Mouse (Mus musculus): Measurements from ENCODE around the gene Krtcap2. TPM values are rescaled to one million over a fixed set of nuclear protein-coding genes. Genes with fewer than 3 reads are reported as not detected.

Gene Krtcap2
- polyA plus RNA-seq, 1 experiment from 2014 or later: 321 TPM

DNA sequence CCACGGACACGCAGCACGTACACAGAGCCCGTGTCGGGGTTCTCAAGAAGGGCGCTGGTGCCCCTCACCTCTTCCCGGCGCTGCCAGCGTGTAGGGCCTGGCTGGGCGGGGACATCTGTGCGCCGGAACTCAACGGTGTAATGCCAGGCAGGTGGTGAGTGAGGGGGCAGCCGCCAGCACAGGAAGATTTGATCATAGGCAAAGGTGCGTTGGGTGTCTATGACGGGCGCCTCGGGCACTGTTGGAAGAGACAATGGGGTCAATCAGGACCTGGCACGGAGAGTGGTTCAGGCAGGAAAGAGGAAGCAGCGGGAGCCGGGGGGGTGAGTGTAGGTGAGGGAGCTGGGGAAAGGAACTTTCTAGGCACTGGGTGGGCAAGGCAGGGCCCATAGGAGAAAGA lies 8.1 kb upstream of the Krtcap2 start:
- H3K4me3 ChIP-seq (ENCODE audit: low read length): no peak overlapping the region
- ATAC-seq (ENCODE audit: low FRiP score, low TSS enrichment): no peak
- WGBS: 89% methylated on average over 21 of the region's 21 CpGs
- H3K27me3 ChIP-seq (ENCODE audit: control insufficient read depth, insufficient read depth, low read length): no peaks in the 10 kb centered on the region
- H3K9ac ChIP-seq (ENCODE audit: low read depth, low read length): no peak overlapping the region
- no peaks in the 10 kb centered on the region for H3K9me3 ChIP-seq (ENCODE audit: control insufficient read depth, low read length)
- no peak overlapping the region for H3K4me2 ChIP-seq (replicated peaks; ENCODE audit: low read depth, low read length)
- H3K4me1 ChIP-seq (ENCODE audit: control insufficient read depth, insufficient read depth, low read length): 0 out of 2 replicates have a peak, but pooled peaks cover 3% of the 10 kb centered on the region
- no peak overlapping the region for H3K27ac ChIP-seq (ENCODE audit: low read depth, low read length)
- H3K36me3 ChIP-seq (ENCODE audit: control insufficient read depth, insufficient read depth, low read length): no peaks in the 10 kb centered on the region; the same call in 1 of the 2 replicates

- Histone ChIP-seq H3K4me2 (replicated peaks; ENCODE audit: low read depth, low read length) (no peak overlapping the region), H3K9ac (ENCODE audit: low read depth, low read length) (no peak overlapping the region), H3K27ac (ENCODE audit: low read depth, low read length) (no peak overlapping the region), H3K27me3 (ENCODE audit: control insufficient read depth, insufficient read depth, low read length) (no peaks in the 10 kb centered on the region), H3K9me3 (ENCODE audit: control insufficient read depth, low read length) (no peaks in the 10 kb centered on the region), H3K4me3 (ENCODE audit: low read length) (no peak overlapping the region), H3K4me1 (ENCODE audit: control insufficient read depth, insufficient read depth, low read length) (0 out of 2 replicates have a peak, but pooled peaks cover 3% of the 10 kb centered on the region), H3K36me3 (ENCODE audit: control insufficient read depth, insufficient read depth, low read length) (no peaks in the 10 kb centered on the region; the same call in 1 of the 2 replicates)
- 42% methylated on average over 8 of the region's 12 CpGs for WGBS
- no peak for ATAC-seq (ENCODE audit: low FRiP score, low TSS enrichment)
Observed at GRCm38 (mm10) chr3:89238494-89238893, 7.3 kb upstream of the Krtcap2 start.

GRCm38 (mm10) chr3:89242331-89242895 lies 3.4 kb upstream of the Krtcap2 start:
- Histone ChIP-seq H3K27ac (ENCODE audit: low read depth, low read length) (no peak overlapping the region), H3K4me3 (ENCODE audit: low read length) (no peak overlapping the region), H3K4me2 (replicated peaks; ENCODE audit: low read depth, low read length) (no peak overlapping the region), H3K9ac (ENCODE audit: low read depth, low read length) (no peak overlapping the region), H3K36me3 (ENCODE audit: control insufficient read depth, insufficient read depth, low read length) (no peaks in the 10 kb centered on the region; the same call in 1 of the 2 replicates), H3K4me1 (ENCODE audit: control insufficient read depth, insufficient read depth, low read length) (peaks cover 25% of the 10 kb centered on the region), H3K27me3 (ENCODE audit: control insufficient read depth, insufficient read depth, low read length) (no peaks in the 10 kb centered on the region), H3K9me3 (ENCODE audit: control insufficient read depth, low read length) (no peaks in the 10 kb centered on the region)
- ATAC-seq (ENCODE audit: low FRiP score, low TSS enrichment): no peak
- 76% methylated on average over 9 of the region's 9 CpGs for WGBS

DNA sequence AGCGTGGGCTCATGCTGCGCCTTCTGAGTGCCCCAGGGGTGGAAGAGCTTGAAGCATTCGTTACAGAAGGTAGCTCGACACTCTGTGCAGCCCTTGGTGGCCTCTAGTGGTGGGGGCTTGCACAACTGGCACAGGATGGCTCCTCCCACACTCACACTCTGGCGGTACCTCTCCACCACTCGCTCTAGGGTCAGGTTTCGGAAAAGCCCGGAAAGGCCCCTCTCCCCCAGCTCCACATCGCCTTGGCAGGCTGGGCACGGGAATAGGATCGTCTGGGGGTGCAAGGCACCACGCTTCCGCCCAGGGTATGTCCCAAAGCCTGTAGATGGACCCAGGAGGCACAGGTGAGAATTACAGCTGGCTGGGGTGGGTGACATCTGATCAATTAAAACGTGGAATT lies 2.2 kb upstream of the Krtcap2 start:
- H3K9ac ChIP-seq (ENCODE audit: low read depth, low read length): no peak overlapping the region
- no peaks in the 10 kb centered on the region for H3K27me3 ChIP-seq (ENCODE audit: control insufficient read depth, insufficient read depth, low read length)
- 9% methylated on average over 14 of the region's 14 CpGs for WGBS
- no peak overlapping the region for H3K27ac ChIP-seq (ENCODE audit: low read depth, low read length)
- peaks cover 5% of the 10 kb centered on the region for H3K36me3 ChIP-seq (ENCODE audit: control insufficient read depth, insufficient read depth, low read length)
- H3K4me2 ChIP-seq (replicated peaks; ENCODE audit: low read depth, low read length): peak overlapping the region; percentile 80
- peak overlapping the region; percentile 75; the same call in 1 of the 2 replicates for H3K4me3 ChIP-seq (ENCODE audit: low read length)
- peaks cover 30% of the 10 kb centered on the region for H3K4me1 ChIP-seq (ENCODE audit: control insufficient read depth, insufficient read depth, low read length)
- ATAC-seq (ENCODE audit: low FRiP score, low TSS enrichment): peak; percentile 53
- no peaks in the 10 kb centered on the region for H3K9me3 ChIP-seq (ENCODE audit: control insufficient read depth, low read length)

DNA sequence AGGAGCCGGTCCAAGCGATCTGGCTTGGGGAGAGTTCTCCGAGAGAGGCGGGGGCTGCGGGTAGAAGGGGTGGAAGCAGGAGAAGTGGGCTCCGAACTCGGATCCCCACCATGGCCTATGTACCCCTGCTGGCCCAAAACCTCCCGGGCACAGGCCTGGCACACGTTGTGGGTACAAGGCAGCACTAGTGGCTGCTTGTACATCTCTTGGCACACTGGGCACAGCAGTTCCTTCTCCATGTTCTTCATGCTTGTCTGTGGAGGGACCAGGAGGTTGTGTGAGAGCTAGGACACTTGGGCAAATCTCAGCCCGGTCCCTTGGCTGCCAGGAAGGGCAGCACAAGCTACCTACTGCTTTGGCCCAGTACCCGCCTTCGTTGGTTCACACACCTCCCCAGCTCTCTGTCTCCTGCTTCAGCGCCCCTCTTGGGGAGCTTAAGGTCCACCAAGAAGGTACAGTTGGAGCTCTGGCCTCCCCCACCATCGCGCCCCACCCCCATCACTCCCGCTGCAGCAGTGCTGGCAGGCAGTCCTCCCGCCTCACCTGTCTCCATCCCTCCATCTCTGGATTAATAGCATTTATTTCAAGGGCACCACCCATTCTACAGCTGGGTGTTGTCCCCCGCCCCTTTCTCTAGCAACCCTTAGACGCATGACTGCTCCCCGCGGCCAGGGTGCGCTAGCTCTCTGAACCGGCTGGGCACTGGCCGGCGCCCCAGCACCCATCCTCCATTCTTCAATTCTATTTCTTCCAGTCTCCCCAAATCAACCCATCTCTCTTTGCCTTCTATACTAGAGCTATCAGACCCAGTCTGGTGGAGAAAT lies 1.4 kb upstream of the Krtcap2 start:
- H3K4me1 ChIP-seq (ENCODE audit: control insufficient read depth, insufficient read depth, low read length): peaks cover 29% of the 10 kb centered on the region
- peak overlapping the region; percentile 55; the same call in 1 of the 2 replicates for H3K27ac ChIP-seq (ENCODE audit: low read depth, low read length)
- H3K4me3 ChIP-seq (ENCODE audit: low read length): peak overlapping the region; percentile 75
- H3K9ac ChIP-seq (ENCODE audit: low read depth, low read length): peak overlapping the region; percentile 42; the same call in 1 of the 2 replicates
- H3K36me3 ChIP-seq (ENCODE audit: control insufficient read depth, insufficient read depth, low read length): peaks cover 9% of the 10 kb centered on the region
- no peaks in the 10 kb centered on the region for H3K27me3 ChIP-seq (ENCODE audit: control insufficient read depth, insufficient read depth, low read length)
- WGBS: 9% methylated on average over 25 of the region's 25 CpGs
- ATAC-seq (ENCODE audit: low FRiP score, low TSS enrichment): peak; percentile 8; the same call in 1 of the 2 replicates
- no peaks in the 10 kb centered on the region for H3K9me3 ChIP-seq (ENCODE audit: control insufficient read depth, low read length)
- peak overlapping the region; percentile 80 for H3K4me2 ChIP-seq (replicated peaks; ENCODE audit: low read depth, low read length)

- Histone ChIP-seq H3K36me3 (ENCODE audit: control insufficient read depth, insufficient read depth, low read length) (peaks cover 13% of the 10 kb centered on the region), H3K4me3 (ENCODE audit: low read length) (peak overlapping the region; percentile 75), H3K27me3 (ENCODE audit: control insufficient read depth, insufficient read depth, low read length) (no peaks in the 10 kb centered on the region), H3K4me1 (ENCODE audit: control insufficient read depth, insufficient read depth, low read length) (peaks cover 29% of the 10 kb centered on the region), H3K4me2 (replicated peaks; ENCODE audit: low read depth, low read length) (peak overlapping the region; percentile 80), H3K27ac (ENCODE audit: low read depth, low read length) (peak overlapping the region; percentile 55; the same call in 1 of the 2 replicates), H3K9me3 (ENCODE audit: control insufficient read depth, low read length) (no peaks in the 10 kb centered on the region), H3K9ac (ENCODE audit: low read depth, low read length) (peak overlapping the region; percentile 42)
- ATAC-seq (ENCODE audit: low FRiP score, low TSS enrichment): peak; percentile 19; the same call in 1 of the 2 replicates
- 2% methylated on average over 19 of the region's 26 CpGs for WGBS
Observed at GRCm38 (mm10) chr3:89244982-89245687, 631 bp upstream of the Krtcap2 start.

GRCm38 (mm10) chr3:89246261-89247100 lies 715 bp downstream of the Krtcap2 start, which contains the start of gene Trim46:
Gene Trim46, minus strand, starts transcription at chr3:89246309.
- Histone ChIP-seq H3K9me3 (ENCODE audit: control insufficient read depth, low read length) (no peaks in the 10 kb centered on the region), H3K36me3 (ENCODE audit: control insufficient read depth, insufficient read depth, low read length) (peaks cover 13% of the 10 kb centered on the region), H3K9ac (ENCODE audit: low read depth, low read length) (peak within 1 kb of the TSS; percentile 81), H3K27me3 (ENCODE audit: control insufficient read depth, insufficient read depth, low read length) (peaks cover under 1% of the 10 kb centered on the region; the same call in 1 of the 2 replicates), H3K4me3 (ENCODE audit: low read length) (peak within 1 kb of the TSS; percentile 75), H3K4me2 (replicated peaks; ENCODE audit: low read depth, low read length) (peak within 1 kb of the TSS; percentile 80), H3K4me1 (ENCODE audit: control insufficient read depth, insufficient read depth, low read length) (peaks cover 40% of the 10 kb centered on the region), H3K27ac (ENCODE audit: low read depth, low read length) (peak within 1 kb of the TSS; percentile 65; the same call in 1 of the 2 replicates)
- peak; percentile 65 for ATAC-seq (ENCODE audit: low FRiP score, low TSS enrichment)
- WGBS: under 1% methylated on average over 42 of the region's 42 CpGs

DNA sequence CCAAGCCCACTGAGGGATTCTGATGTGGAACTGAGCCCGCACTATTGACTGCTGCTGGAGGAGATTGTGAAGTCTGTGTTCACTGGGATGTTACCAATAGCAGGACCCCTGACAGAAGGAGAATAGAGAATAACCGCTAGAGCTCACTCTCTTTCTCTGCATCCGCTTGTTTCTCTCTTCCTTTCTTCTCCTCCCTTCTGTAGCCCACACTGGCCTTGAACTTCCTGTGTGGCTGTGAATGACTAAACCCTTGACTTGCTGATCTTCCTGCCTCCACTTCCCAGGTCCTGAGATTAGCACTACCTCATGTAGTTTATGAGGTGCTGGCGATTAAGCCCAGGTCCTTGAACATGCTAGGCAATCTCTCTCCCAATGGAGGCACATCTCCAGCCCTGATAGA lies 1.7 kb downstream of the Krtcap2 start:
- Histone ChIP-seq H3K36me3 (ENCODE audit: control insufficient read depth, insufficient read depth, low read length) (peaks cover 13% of the 10 kb centered on the region), H3K27me3 (ENCODE audit: control insufficient read depth, insufficient read depth, low read length) (peaks cover 6% of the 10 kb centered on the region; the same call in 1 of the 2 replicates), H3K9me3 (ENCODE audit: control insufficient read depth, low read length) (no peaks in the 10 kb centered on the region), H3K9ac (ENCODE audit: low read depth, low read length) (peak overlapping the region; percentile 81; the same call in 1 of the 2 replicates), H3K4me1 (ENCODE audit: control insufficient read depth, insufficient read depth, low read length) (peaks cover 49% of the 10 kb centered on the region), H3K4me3 (ENCODE audit: low read length) (peak overlapping the region; percentile 75), H3K4me2 (replicated peaks; ENCODE audit: low read depth, low read length) (peak overlapping the region; percentile 80), H3K27ac (ENCODE audit: low read depth, low read length) (no peak overlapping the region)
- no peak for ATAC-seq (ENCODE audit: low FRiP score, low TSS enrichment)
- 92% methylated on average over 4 of the region's 4 CpGs for WGBS
